Mouse (Mus musculus) ES-E14 (cell line): ENCODE measurements around the gene Tmem120b. TPM values are rescaled to one million over a fixed set of nuclear protein-coding genes. Genes with fewer than 3 reads are reported as not detected.
A peak's percentile ranks its signal among the peaks of the same experiment; 100 is the strongest.

ENCODE experiments used
- DNase-seq: peaks from one replicate; pipeline ENCODE4 v3.0.0-alpha.2; 2013; ENCODE audit warnings: low read depth, low spot score
- H3K27ac ChIP-seq: 2 replicates; pipeline ENCODE4 v1.5.1; 2012; ENCODE audit warnings: low read depth, mild to moderate bottlenecking, low read length, moderate library complexity, mixed read lengths; ENCODE audit not compliant: poor library complexity, insufficient read depth, severe bottlenecking
- H3K36me3 ChIP-seq: 2 replicates; pipeline ENCODE4 v1.6.1; 2012; ENCODE audit warnings: mild to moderate bottlenecking, low read length, moderate library complexity, mixed read lengths; ENCODE audit not compliant: control insufficient read depth, poor library complexity, insufficient read depth, severe bottlenecking
- H3K4me1 ChIP-seq, 2 experiments: fragments of 150-350 bp in 1 of 2; sonication (generic) in 1 of 2; 2 replicates each; pipeline ENCODE4 v1.6.1; 2012; ENCODE audit warnings: low read length in 2 of 2, mild to moderate bottlenecking in 1 of 2, mixed read lengths in 1 of 2; ENCODE audit not compliant: control insufficient read depth in 2 of 2, insufficient read depth in 2 of 2, poor library complexity in 1 of 2
- H3K4me3 ChIP-seq, 2 experiments: fragments of 150-350 bp in 1 of 2; sonication (generic) in 1 of 2; 2 replicates each; pipeline ENCODE4 v1.5.1; 2012; ENCODE audit warnings: low read length in 2 of 2, low read depth in 1 of 2, mild to moderate bottlenecking in 1 of 2, mixed read lengths in 1 of 2; ENCODE audit not compliant: insufficient read depth in 1 of 2, poor library complexity in 1 of 2, severe bottlenecking in 1 of 2
- H3K9ac ChIP-seq: 2 replicates; pipeline ENCODE4 v1.6.1; 2012; ENCODE audit warnings: low read depth, mild to moderate bottlenecking, low read length, mixed read lengths; ENCODE audit not compliant: poor library complexity, insufficient read depth, severe bottlenecking
- H3K9me3 ChIP-seq: fragments of 150-350 bp; sonication (generic); 2 replicates; pipeline ENCODE4 v1.6.1; 2012; ENCODE audit warnings: low read depth, mild to moderate bottlenecking, low read length; ENCODE audit not compliant: control insufficient read depth, insufficient read depth
- CHD2 ChIP-seq: IDR thresholded peaks from 2 replicates; pipeline ENCODE4 v1.6.1; 2014; ENCODE audit warnings: mild to moderate bottlenecking, low read depth, low read length, inconsistent platforms
- HCFC1 ChIP-seq: IDR thresholded peaks from 2 replicates; pipeline ENCODE4 v1.6.1; 2012; ENCODE audit warnings: low read length, inconsistent platforms, borderline replicate concordance; ENCODE audit not compliant: insufficient read depth
- MAFK ChIP-seq: IDR thresholded peaks from 2 replicates; pipeline ENCODE4 v1.6.1; 2014; ENCODE audit warnings: mild to moderate bottlenecking, low read depth, low read length, inconsistent platforms; ENCODE audit not compliant: insufficient read depth
- ZC3H11A ChIP-seq: IDR thresholded peaks from 2 replicates; pipeline ENCODE4 v1.6.1; 2012; ENCODE audit warnings: low read depth, mild to moderate bottlenecking, inconsistent platforms, low read length, borderline replicate concordance
- ZNF384 ChIP-seq: IDR thresholded peaks from 2 replicates; pipeline ENCODE4 v1.6.1; 2012; ENCODE audit warnings: low read depth, low read length, inconsistent platforms
- in situ Hi-C, 2 experiments: fragments of 600-800 bp; cut with MboI; formaldehyde crosslinking; loops; one replicate each; pipeline ENCODE4 v1.15.1; 2025; ENCODE audit warnings: low sequenced_read_pairs in 2 of 2, inconsistent platforms in 1 of 2; ENCODE audit not compliant: unreplicated experiment in 2 of 2
- total RNA-seq: library from RNA; depleted of rRNA; stranded (reverse); fragments of 300-350 nt; gene quantifications from 2 replicates; pipeline ENCODE4 v1.2.3, GENCODE M21; 2012

Gene Tmem120b
- total RNA-seq, 1 experiment = 21.9 TPM

DNA sequence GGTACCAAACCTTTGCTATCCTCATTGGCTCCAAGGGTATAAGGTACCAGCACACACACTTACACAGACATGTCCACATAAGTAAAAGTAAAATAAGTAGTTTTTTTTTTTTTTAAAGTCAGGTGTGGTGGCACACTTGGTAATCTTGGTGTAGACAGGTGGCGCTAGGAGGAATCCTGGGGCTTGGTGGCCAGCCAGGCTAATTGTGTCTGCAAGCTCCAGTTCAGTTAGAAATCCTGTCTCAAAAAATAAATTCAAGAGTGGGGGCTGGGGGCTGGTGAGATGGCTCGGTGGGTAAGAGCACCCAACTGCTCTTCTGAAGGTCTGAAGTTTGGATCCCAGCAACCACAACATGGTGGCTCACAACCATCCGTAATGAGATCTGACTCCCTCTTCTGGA, 5.1 kb upstream of the Tmem120b start:
- H3K36me3 ChIP-seq = no peaks in the 10 kb centered on the region
- in situ Hi-C loops = loop anchor here in 1 of 2 experiments (10.0 kb wide), 1 partner anchor 112 kb away; no protein-coding TSS in a partner anchor
- no peaks in the 10 kb centered on the region for H3K9me3 ChIP-seq
- H3K9ac ChIP-seq = no peak overlapping the region
- DNase-seq = no peak
- H3K4me3 ChIP-seq = no peak overlapping the region
- no peak overlapping the region for H3K27ac ChIP-seq
- H3K4me1 ChIP-seq = peaks cover 0 to 12% of the 10 kb centered on the region in 2 experiments; a peak in 1 of 4 replicates
- TF ChIP-seq CHD2 = no peak
- TF ChIP-seq ZC3H11A = no peak
- TF ChIP-seq ZNF384 = no peak
- no peak for TF ChIP-seq MAFK
- TF ChIP-seq HCFC1 = no peak

DNA sequence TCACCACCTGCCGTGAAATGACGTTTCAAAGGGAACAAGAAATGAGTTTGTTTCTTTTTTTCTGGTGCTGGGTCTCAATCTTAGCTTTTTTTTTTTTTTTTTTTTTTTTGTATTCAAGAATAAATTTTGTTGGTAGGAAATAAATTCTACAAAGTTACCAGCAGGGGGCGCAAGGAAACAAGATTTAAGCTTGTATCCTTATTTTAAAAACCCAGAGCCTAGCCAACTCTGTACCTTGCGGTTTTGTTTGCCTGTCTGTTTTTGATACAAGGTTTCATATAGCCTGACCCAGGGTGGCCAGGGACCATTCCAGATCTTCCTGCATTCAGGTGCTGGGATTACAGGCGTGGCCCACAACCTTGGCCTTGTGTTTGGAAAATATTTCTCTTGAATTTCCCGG, 4.0 kb upstream of the Tmem120b start:
- Histone ChIP-seq H3K4me1 (peaks cover 0 to 8% of the 10 kb centered on the region in 2 experiments; a peak in 1 of 4 replicates), H3K9me3 (no peaks in the 10 kb centered on the region), H3K4me3 (no peak overlapping the region), H3K36me3 (no peaks in the 10 kb centered on the region), H3K9ac (no peak overlapping the region), H3K27ac (0 out of 2 replicates have a peak overlapping the region, but pooled peaks have one; percentile 41)
- DNase-seq = peak; percentile 61
- in situ Hi-C loops = loop anchor here in 1 of 2 experiments (10.0 kb wide), 1 partner anchor 111 kb away; no protein-coding TSS in a partner anchor
- TF ChIP-seq CHD2 = no peak
- TF ChIP-seq ZNF384 = peak; percentile 96
- 0 out of 2 replicates have a peak, but pooled peaks have one; percentile 31 for TF ChIP-seq ZC3H11A
- no peak for TF ChIP-seq MAFK
- TF ChIP-seq HCFC1 = no peak

DNA sequence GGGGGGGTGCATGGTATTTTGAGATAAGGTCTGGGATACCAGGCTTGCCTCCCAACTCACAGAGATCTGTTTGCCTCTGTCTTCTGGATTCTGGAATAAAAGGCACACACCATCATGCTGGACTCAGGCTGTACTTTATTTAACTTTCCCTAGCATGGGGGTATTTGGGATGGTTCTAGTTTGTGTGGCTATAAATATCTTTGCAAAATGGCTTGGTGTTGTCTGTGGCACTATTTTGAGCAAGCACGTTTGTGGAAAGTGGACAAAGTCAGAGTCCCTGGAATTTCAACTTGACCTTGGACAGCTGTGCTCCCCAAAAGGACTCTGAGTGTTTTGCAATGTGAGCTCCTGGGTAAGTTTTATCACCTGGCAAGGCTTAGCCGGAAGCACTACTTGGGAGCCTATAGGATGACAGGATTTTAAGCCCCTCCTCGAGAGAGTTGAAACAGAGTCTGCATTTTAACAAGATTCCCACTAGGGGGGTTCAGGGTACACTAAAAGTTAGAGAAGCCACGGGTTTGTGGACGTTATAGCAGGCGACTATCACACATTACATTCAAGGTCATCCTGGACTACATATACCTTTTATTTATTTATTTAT, 720 bp upstream of the Tmem120b start:
- H3K36me3 ChIP-seq = no peaks in the 10 kb centered on the region
- H3K9ac ChIP-seq = no peak overlapping the region
- TF ChIP-seq HCFC1 (no peak), CHD2 (no peak), ZNF384 (no peak), ZC3H11A (no peak), MAFK (no peak)
- no peaks in the 10 kb centered on the region for H3K9me3 ChIP-seq
- no peak for DNase-seq
- H3K4me1 ChIP-seq = peaks cover 0 to 8% of the 10 kb centered on the region in 2 experiments; a peak in 1 of 4 replicates
- in situ Hi-C loops = loop anchor here in 1 of 2 experiments (10.0 kb wide), 1 partner anchor 107 kb away; no protein-coding TSS in a partner anchor
- no peak overlapping the region for H3K4me3 ChIP-seq
- H3K27ac ChIP-seq = no peak overlapping the region

DNA sequence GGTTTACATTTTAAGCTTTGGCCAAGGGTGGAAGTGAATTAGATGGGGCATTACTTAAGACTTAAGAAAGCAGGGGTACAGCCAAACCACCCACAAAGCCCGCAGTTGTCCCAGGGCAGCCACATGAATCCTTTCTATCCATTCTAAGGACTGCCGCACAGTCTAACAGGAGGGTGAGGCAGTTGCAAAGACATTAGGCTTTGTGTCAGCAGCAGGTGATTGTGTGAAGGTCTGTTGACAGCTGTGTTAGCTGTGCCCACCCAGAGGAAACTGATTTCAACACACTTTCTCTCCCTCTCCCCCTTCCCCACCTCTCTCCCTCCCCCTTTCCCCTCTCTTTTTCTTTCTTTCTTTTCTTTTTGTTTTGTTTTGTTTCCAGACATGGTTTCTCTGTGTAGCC, 499 bp downstream of the Tmem120b start:
- Histone ChIP-seq H3K9me3 (no peaks in the 10 kb centered on the region), H3K27ac (no peak overlapping the region; the same call in 1 of the 2 replicates), H3K9ac (no peak overlapping the region), H3K4me1 (peaks cover 0 to 8% of the 10 kb centered on the region in 2 experiments; a peak in 1 of 4 replicates), H3K36me3 (no peaks in the 10 kb centered on the region), H3K4me3 (no peak overlapping the region)
- no peak for DNase-seq
- no peak for TF ChIP-seq MAFK
- TF ChIP-seq CHD2 = no peak
- no peak for TF ChIP-seq ZNF384
- TF ChIP-seq HCFC1 = no peak
- no peak for TF ChIP-seq ZC3H11A
- in situ Hi-C loops = loop anchor here in 1 of 2 experiments (10.0 kb wide), 1 partner anchor 106 kb away; no protein-coding TSS in a partner anchor
